ENCODE assay signal across 22 mouse cellular contexts in genomic region chr6:59351108-59351789, GRCm38 (mm10).
A peak's percentile ranks its signal among the peaks of the same experiment; 100 is the strongest.
DNase-seq lines count a peak whose midpoint lies in the region; ATAC-seq and TF ChIP-seq lines count a peak whose summit lies in the region.
"Had no signal": no experiment of that assay in that cellular context is flagged by ENCODE, and none has a peak within 500 bp of the region (broad histone marks: within the 10 kb centered on the region; RNA-seq: fewer than 3 reads in every experiment).

No protein-coding gene starts in this region.

- no peaks in the 10 kb centered on the region for H3K4me1 ChIP-seq in hindbrain, embryonic 16.5 days (ENCODE audit: control insufficient read depth, insufficient read depth, low read depth, low read length)
- H3K4me1 ChIP-seq in hindbrain, embryonic 10.5 days (replicated peaks): no peaks in the 10 kb centered on the region
- H3K4me1 ChIP-seq in cerebellum, adult 2 months (ENCODE audit: control insufficient read depth, insufficient read depth, low read length): peaks cover 15% of the 10 kb centered on the region
- H3K4me1 ChIP-seq in liver, postnatal 0 days (ENCODE audit: insufficient read depth): no peaks in the 10 kb centered on the region
- H3K4me1 ChIP-seq: heart, embryonic 13.5 days; hindbrain, embryonic 13.5 days; limb, embryonic 15.5 days; stomach, embryonic 15.5 days had no signal

- no peak for DNase-seq in hindbrain, embryonic 10.5 days (ENCODE audit: low spot score)
- peak; percentile 22 for DNase-seq in brain, embryonic 18.5 days (ENCODE audit: low read depth, low spot score)
- peak; percentile 71 to 86 for DNase-seq in cerebellum, adult 2 months
- peak; percentile 79 to 86 for DNase-seq in cerebellum, postnatal 25 days
- DNase-seq in urinary bladder, adult 18-20 months (ENCODE audit: low spot score in 2 of 2): no peak
- DNase-seq in gastrocnemius, adult 18-20 months (ENCODE audit: low spot score): no peak
- DNase-seq in liver, postnatal 0 days: no peak
- DNase-seq: adrenal gland, postnatal 25 days; gastrocnemius, postnatal 36 days; heart, adult 2 months; heart, postnatal 14 days; kidney, adult 9 months; kidney, postnatal 14 days; layer of hippocampus, postnatal 36 days; lung, postnatal 4 days had no signal

- no peaks in the 10 kb centered on the region for H3K27me3 ChIP-seq in hindbrain, embryonic 16.5 days (replicated peaks; ENCODE audit: control insufficient read depth, insufficient read depth, low read length)
- no peaks in the 10 kb centered on the region for H3K27me3 ChIP-seq in hindbrain, embryonic 10.5 days (ENCODE audit: insufficient read depth, poor library complexity, severe bottlenecking)
- no peaks in the 10 kb centered on the region for H3K27me3 ChIP-seq in cerebellum, adult 2 months (ENCODE audit: control insufficient read depth, insufficient read depth, low read length)
- H3K27me3 ChIP-seq in liver, postnatal 0 days (ENCODE audit: insufficient read depth, low read length): no peaks in the 10 kb centered on the region
- H3K27me3 ChIP-seq: heart, embryonic 13.5 days; hindbrain, embryonic 13.5 days; limb, embryonic 15.5 days; stomach, embryonic 15.5 days had no signal

- ATAC-seq in hindbrain, embryonic 16.5 days: peak; percentile 75; the same call in 1 of the 2 replicates
- ATAC-seq in liver, postnatal 0 days: no peak
- ATAC-seq: midbrain, embryonic 16.5 days had no signal

- no peak overlapping the region for H3K9ac ChIP-seq in hindbrain, embryonic 16.5 days (ENCODE audit: low read depth, low read length)
- no peak overlapping the region for H3K9ac ChIP-seq in liver, postnatal 0 days (replicated peaks)
- H3K9ac ChIP-seq: heart, embryonic 13.5 days; hindbrain, embryonic 13.5 days; limb, embryonic 15.5 days; liver, embryonic 14.5 days; stomach, embryonic 15.5 days had no signal

- H3K36me3 ChIP-seq in hindbrain, embryonic 16.5 days (ENCODE audit: control insufficient read depth, insufficient read depth, low read length): no peaks in the 10 kb centered on the region
- no peaks in the 10 kb centered on the region for H3K36me3 ChIP-seq in hindbrain, embryonic 10.5 days
- H3K36me3 ChIP-seq in liver, postnatal 0 days (replicated peaks; ENCODE audit: insufficient read depth, low read length): peaks cover 3% of the 10 kb centered on the region; the same call in 1 of the 2 replicates
- H3K36me3 ChIP-seq: hindbrain, embryonic 13.5 days; limb, embryonic 15.5 days; stomach, embryonic 15.5 days had no signal

- H3K27ac ChIP-seq in hindbrain, embryonic 16.5 days (ENCODE audit: low read depth, low read length): no peak overlapping the region
- H3K27ac ChIP-seq in hindbrain, embryonic 10.5 days: no peak overlapping the region
- peak overlapping the region; percentile 48; the same call in 1 of the 2 replicates for H3K27ac ChIP-seq in cerebellum, adult 2 months (ENCODE audit: insufficient read depth, low read length)
- no peak overlapping the region for H3K27ac ChIP-seq in liver, postnatal 0 days (ENCODE audit: low read depth)
- H3K27ac ChIP-seq: heart, adult 2 months; heart, embryonic 13.5 days; hindbrain, embryonic 13.5 days; limb, embryonic 15.5 days; liver, embryonic 14.5 days; stomach, embryonic 15.5 days had no signal

- no peaks in the 10 kb centered on the region for H3K9me3 ChIP-seq in hindbrain, embryonic 16.5 days (ENCODE audit: control insufficient read depth, low read length)
- H3K9me3 ChIP-seq in hindbrain, embryonic 10.5 days: no peaks in the 10 kb centered on the region
- H3K9me3 ChIP-seq in liver, postnatal 0 days (ENCODE audit: low read length): no peaks in the 10 kb centered on the region
- H3K9me3 ChIP-seq: heart, embryonic 13.5 days; hindbrain, embryonic 13.5 days; limb, embryonic 15.5 days; stomach, embryonic 15.5 days had no signal

- no peak for TF ChIP-seq EP300 in liver, postnatal 0 days (IDR thresholded peaks at IDR 0.05; ENCODE audit: low read depth)

- no peak for TF ChIP-seq CTCF in cerebellum, adult 2 months (IDR thresholded peaks at IDR 0.05; ENCODE audit: borderline replicate concordance, insufficient read depth, low read depth, low read length)
- TF ChIP-seq CTCF in liver, postnatal 0 days (IDR thresholded peaks at IDR 0.05; ENCODE audit: low read depth): no peak

- TF ChIP-seq POLR2A in cerebellum, adult 2 months (IDR thresholded peaks at IDR 0.05; ENCODE audit: borderline replicate concordance, insufficient read depth, low read length): no peak

- no peak overlapping the region for H3K4me2 ChIP-seq in hindbrain, embryonic 16.5 days (ENCODE audit: low read length)
- H3K4me2 ChIP-seq in liver, postnatal 0 days (ENCODE audit: low read depth, low read length): no peak overlapping the region
- H3K4me2 ChIP-seq: heart, embryonic 13.5 days; hindbrain, embryonic 13.5 days; limb, embryonic 15.5 days; stomach, embryonic 15.5 days had no signal

- 75% methylated on average over 5 of the region's 5 CpGs for WGBS in hindbrain, embryonic 16.5 days
- WGBS in hindbrain, embryonic 10.5 days: 91% methylated on average over 5 of the region's 5 CpGs
- WGBS in cerebellum, adult 2 months: 45% methylated on average over 5 of the region's 5 CpGs
- 68% methylated on average over 5 of the region's 5 CpGs for WGBS in liver, postnatal 0 days (ENCODE audit: insufficient replicate concordance)

- no peak overlapping the region for H3K4me3 ChIP-seq in hindbrain, embryonic 16.5 days (ENCODE audit: low read length)
- H3K4me3 ChIP-seq in hindbrain, embryonic 10.5 days: no peak overlapping the region
- H3K4me3 ChIP-seq in cerebellum, adult 2 months (replicated peaks; ENCODE audit: insufficient read depth, low read depth, low read length): no peak overlapping the region
- H3K4me3 ChIP-seq in liver, postnatal 0 days (ENCODE audit: low read depth, low read length): no peak overlapping the region
- H3K4me3 ChIP-seq: heart, adult 2 months; heart, embryonic 13.5 days; hindbrain, embryonic 13.5 days; limb, embryonic 15.5 days; stomach, embryonic 15.5 days had no signal

Comparison
In these comparisons a context has a peak if more than half of its experiments do, and no peak if none do; other contexts are left out.
1. DNase-seq: peak in brain, embryonic 18.5 days (single experiment), cerebellum, adult 2 months (2 of 2) and cerebellum, postnatal 25 days (2 of 2); none in hindbrain, embryonic 10.5 days (single experiment), urinary bladder, adult 18-20 months (0 of 2), gastrocnemius, adult 18-20 months (single experiment) and liver, postnatal 0 days (single experiment).